Mouse (Mus musculus) brain, embryonic 14.5 days (tissue): ENCODE data around the gene Zbtb12. TPM values are rescaled to one million over a fixed set of nuclear protein-coding genes. Genes with fewer than 3 reads are reported as not detected.

Experiments used
- DNase-seq: peaks from one replicate; pipeline ENCODE4 v3.0.0-alpha.2; 2011; ENCODE audit warnings: low read depth
- CTCF ChIP-seq: fragments of 200-500 bp; IDR thresholded peaks from 2 replicates; pipeline ENCODE4 v1.5.1; 2012; ENCODE audit warnings: inconsistent platforms, mild to moderate bottlenecking, moderate library complexity, borderline replicate concordance; ENCODE audit not compliant: insufficient read depth, insufficient read length; ENCODE audit errors: extremely low read depth
- POLR2A ChIP-seq: fragments of 200-500 bp; IDR thresholded peaks from 2 replicates; pipeline ENCODE4 v1.6.1; 2012; ENCODE audit warnings: mild to moderate bottlenecking, inconsistent platforms, borderline replicate concordance; ENCODE audit not compliant: poor library complexity, insufficient read depth, insufficient read length, severe bottlenecking; ENCODE audit errors: extremely low read depth
- polyA plus RNA-seq: library from polyadenylated mRNA; depleted of rRNA; stranded (reverse); fragments of >200 nt; gene quantifications from 2 replicates; pipeline ENCODE4 v1.2.3, GENCODE M21; 2012

Gene Zbtb12
- polyA plus RNA-seq, 1 experiment: 135 TPM

DNA sequence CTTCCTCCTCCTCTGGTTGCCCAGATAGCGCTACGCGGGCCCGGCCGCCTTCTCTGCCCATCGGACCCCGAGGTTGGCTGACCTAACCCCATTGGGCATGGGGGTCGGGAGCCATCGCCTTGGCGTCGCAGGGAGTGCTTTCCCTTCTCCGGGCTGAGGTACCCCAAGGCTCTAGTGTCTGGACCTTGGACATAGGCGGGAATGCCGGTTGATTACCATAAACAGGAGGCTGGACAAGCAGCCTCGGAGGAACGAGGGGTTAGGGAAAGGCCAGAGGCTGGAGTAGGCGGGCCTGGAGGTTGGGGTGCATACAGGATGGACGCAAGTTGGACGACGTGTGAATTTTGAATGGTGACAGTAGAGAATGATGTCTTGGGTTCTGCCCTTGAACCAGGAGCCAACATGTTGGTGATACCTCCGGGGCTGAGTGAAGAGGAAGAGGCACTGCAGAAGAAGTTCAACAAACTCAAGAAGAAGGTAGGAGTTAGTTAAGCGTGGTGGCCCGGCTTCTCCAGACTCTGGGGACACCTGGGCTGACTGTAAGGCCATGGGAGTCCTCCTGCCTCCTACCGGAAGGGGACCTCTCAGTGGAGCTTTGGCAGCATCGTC is 28.7 kb upstream of the Zbtb12 start:
- no peak for DNase-seq
- TF ChIP-seq POLR2A (no peak), CTCF (no peak)

DNA sequence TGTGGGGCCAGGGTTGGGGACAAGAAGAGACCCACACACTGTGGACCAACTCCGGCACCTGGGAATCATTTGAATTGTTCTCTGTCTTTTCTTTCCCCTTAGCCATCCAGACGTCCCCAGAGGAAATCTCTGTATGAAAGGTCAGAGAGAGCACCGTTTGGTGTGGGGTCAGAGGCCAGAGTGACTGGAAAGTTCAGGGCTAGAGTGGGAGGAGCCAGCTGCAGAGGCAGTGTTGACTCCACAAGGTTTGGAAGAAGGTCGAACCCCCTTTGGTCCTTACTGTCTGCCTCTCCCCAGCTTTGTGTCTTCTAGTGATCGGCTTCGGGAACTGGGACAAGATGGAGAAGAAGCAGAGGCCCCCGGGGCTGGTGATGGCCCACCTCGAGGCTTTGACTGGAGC is 25.8 kb upstream of the Zbtb12 start:
- DNase-seq: no peak
- TF ChIP-seq CTCF (no peak), POLR2A (no peak)

DNA sequence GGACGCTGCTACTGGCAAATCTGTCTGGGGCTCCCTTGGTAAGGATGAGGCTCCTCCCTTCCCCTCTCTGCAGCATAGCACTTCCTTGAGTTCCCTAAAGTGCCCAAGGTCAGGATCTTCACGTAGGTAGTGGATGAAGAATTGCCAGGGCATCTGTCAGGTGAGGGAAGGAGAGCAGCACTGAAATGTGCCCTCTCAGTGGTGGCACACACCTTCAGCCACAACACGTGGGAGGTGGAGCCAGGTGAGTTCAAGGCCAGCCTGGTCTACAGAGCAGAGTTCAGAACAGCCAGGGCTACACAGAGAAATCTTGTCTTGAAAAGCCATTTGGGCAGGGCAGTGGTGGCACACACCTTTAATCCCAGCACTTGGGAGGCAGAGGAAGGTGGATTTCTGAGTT is 24.5 kb upstream of the Zbtb12 start:
- no peak for TF ChIP-seq CTCF
- DNase-seq: no peak

DNA sequence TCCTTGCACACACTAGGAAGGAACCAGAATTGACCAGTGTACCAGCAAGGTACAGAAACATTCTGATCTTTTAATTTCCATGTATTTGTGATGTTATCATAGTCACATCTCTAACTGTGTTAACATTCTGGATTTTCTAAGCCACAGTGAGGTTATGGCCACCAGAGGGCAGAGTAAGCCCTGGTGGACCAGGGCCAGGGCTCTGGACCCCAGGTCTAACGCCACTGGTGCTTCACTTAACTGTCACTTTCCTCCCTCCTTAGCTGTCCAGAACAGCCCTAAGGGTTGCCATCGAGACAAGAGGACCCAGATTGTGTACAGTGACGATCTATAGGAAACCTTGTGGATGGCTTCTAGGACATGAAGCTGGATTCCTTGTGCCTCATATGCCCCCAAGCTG is 23.5 kb upstream of the Zbtb12 start:
- TF ChIP-seq POLR2A (no peak), CTCF (peak; percentile 70)
- DNase-seq: peak; percentile 33

DNA sequence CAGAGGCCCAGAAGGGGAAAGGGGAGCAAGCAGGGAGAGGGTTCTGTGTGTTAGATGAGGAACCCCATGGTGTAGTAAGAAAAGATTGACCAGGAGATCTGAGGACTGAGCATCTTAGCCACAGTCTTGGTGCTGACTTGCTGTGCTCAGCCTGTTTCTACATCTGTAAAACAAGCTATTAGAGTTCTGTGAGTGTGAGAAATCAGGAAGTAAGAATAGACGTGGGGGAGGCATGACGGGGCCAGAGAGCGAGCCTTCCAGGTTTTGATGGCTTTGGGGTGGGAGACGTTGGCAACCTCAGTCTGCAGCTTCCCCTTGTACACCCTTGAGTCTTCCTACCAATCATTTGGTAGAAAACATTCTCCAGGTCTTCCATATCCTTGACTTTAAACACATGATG is 20.6 kb upstream of the Zbtb12 start:
- TF ChIP-seq CTCF (no peak), POLR2A (no peak)
- DNase-seq: no peak

DNA sequence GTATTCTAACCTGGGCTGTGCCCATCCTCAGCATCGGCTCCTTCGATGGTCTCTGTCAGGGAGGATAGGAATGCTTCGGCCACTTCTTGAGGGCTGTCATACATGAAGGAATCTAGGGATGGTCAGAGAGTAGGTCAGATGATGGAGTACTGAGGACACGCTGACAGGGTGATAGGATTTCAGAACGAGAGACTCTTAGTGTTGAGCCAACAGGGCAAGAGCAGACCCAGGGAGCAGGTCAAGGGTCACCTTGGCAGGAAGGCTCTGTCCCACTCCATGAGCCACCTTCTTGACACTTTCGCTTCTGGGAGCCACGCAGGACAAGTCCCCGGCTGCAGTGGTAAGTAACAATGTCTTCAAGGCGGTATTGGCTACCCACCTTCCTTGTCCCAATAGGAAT is 18.8 kb upstream of the Zbtb12 start:
- no peak for DNase-seq
- TF ChIP-seq POLR2A (no peak), CTCF (no peak)

DNA sequence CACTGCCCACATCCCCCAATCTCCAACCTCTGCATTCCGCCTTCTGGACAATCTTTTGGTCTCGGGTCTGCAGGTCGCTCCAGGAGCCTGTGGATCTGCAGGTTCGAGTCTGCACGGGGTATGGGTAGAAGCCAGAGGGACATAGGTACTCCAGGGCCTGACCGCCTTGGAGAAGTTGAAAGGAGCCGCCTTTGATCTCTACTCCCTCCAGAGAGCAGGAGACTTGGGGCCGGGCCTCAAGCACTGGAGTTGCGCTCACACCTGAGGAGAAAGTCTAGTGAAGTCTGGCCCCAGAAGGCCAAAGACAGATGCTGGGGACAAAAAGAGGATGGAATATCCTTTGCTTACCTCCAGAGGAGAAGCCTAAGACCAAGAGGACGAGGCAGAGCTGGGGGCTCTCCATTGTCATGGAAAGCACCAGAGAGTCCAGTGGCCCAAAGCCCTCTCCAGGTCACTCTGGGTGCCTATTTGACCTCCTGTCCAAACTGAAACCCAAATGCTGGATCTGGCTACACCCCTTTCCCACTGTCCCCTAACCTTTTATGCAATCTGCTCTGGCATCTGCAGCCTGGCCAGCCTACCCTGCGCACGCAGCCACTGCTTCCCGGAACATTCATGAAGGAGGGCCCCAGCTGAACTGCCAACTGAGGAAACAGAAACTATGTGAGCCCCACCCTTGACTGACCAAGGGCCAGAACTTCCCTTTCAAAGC is 17.4 kb upstream of the Zbtb12 start:
- no peak for DNase-seq
- TF ChIP-seq CTCF (no peak), POLR2A (no peak)

DNA sequence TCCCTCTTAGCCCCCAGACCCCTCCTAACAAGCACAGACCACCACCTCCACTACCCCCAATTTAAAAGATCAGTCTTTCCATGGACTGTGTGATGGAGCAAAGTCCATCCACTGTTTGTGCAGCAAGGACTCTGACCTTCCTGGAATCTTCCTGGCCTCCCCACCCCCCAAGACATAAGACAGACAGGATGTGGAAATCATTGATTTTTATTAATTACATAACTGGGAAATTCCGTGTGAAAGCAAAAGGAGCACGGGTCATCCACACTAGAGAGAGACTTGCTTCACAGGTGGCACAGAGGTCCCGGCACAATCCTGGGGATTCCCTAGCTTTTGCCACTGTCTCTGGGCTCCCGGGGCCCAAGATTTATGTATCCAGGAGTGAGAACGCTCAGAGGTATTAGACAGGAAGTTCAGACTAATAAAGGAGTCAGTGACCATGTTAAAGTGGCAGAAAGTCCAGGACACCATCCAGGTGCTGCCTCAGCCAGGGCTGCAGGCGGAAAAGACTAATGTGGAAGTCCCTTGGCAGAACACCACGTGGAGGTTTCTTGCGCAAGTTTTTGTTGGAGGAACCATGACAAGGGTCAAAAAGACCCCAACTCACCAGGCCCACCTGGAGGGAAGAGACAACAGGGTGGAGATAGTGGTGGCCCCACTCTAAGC is 16.7 kb upstream of the Zbtb12 start, which contains the start of gene Cfb:
Gene Cfb (minus strand): TSS at position 103 of the 666 bp plus-strand sequence.
- no peak for TF ChIP-seq POLR2A
- TF ChIP-seq CTCF: no peak
- no peak for DNase-seq

DNA sequence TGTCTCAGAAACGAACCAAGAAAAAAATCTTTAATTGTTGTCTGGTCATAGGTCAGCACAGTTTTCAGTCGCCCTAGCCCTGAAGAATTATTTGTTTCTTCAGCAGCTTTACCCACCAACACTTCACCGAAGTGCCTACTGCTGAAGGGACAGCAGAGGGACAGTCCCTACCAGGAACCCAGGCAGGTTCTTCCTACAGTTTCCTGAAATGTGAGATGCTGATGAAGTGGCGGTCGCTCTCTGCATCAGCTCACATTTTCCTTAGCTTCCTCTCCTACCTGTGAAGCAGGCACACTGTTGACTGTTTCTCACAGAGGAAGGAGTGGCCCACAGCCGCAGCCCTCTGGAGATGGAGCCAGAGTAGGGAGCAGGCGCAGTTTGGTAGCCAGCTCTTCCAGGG is 13.3 kb upstream of the Zbtb12 start:
- DNase-seq: no peak
- TF ChIP-seq CTCF (no peak), POLR2A (no peak)

DNA sequence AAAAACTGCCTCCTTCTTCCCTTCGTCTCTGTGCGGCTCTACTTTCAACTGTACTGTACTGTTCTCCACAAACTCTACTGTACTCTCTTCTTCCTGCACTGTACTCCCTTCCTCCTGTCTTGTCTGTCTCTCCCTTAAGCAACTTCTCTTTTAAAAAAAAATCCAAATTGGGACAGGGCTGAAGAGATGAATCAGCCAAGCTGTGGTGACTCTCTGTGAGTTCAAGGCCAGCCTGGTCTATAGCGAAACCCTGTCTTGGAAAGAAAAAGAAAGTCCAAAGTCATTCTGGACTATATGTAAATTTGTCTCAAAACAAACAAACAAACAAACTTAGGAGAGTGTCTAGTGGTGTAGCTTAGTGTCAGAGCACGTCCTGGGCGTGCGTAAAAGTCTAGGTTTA is 5.0 kb upstream of the Zbtb12 start:
- DNase-seq: no peak
- no peak for TF ChIP-seq POLR2A
- no peak for TF ChIP-seq CTCF

DNA sequence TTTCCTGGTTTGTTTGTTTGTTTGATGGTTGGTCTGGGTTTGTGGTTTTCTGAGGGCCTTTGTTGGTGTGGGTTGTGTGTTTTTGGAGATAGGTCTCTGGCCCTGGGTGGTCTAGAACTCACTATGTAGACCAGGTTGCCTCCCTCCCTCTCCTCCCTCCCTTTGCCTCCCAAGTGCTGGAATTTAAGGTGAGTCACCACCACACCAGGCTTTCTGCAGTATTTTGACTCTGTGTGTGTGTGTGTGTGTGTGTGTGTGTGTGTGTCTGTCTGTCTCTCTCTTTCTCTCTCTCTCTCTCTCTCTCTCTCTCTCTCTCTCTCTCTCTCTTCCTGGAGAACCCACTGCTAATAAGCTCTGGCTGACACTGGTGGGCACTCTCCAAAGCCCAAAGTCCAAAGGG is 1.9 kb downstream of the Zbtb12 start:
- DNase-seq: no peak
- no peak for TF ChIP-seq CTCF
- no peak for TF ChIP-seq POLR2A

DNA sequence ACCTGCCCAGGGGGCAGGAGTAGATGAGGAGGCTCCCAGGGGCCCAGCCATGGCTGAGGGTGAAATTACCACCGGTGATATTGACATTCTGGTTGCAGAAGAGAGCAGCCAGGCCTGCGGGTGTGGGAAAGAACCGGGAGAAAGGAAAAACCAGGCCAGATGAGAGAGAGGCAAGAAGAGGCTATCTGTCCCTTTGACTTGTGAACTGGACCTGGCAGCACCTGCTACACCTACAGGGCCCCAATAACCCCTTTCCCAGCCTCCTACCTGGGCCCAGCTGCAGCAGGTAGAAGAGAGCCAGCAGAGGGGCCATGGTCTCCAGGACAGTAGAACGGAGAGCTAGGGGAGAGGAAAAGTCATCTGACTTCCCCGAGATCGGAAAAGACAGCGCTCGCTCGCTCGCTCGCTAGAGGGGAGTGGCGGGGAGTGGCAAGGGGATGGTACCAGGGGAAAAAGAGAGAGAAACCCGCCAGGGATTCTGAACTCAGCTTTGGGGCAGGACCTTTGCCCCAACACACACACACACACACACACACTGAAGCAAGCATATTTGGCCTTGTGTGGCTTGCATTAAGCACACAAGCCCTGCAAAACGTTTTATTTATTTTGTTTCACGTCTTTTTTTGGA is 2.5 kb downstream of the Zbtb12 start, which contains the start of gene Gm20547:
Gene Gm20547 (minus strand): TSS at position 360 of the 628 bp plus-strand sequence.
- TF ChIP-seq CTCF: no peak
- TF ChIP-seq POLR2A: no peak

DNA sequence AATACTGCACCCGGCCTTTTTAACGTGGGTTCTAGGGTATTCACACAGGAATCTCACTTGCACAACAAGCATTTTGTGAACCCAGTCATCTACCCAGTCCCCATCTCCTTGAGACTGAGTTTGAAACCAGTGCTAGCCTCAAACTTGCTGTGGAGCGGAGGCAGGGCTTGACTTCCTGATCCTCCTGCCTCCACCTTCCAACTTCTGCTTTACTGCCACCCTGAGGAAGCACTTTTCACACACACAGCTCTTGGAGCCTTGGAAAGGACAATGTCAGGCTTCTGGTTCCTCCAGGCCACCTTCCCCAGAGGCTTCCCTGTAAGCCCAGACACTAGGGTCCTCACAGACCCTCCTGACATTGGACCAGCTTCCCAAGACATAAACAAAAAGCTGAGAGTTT is 4.0 kb downstream of the Zbtb12 start:
- TF ChIP-seq CTCF: no peak
- DNase-seq: no peak

More for the DNA sequence above, 2.5 kb downstream of the Zbtb12 start, which contains the start of gene Gm20547:
- DNase-seq: no peak
